Mouse (Mus musculus): Measurements from ENCODE around the gene Ccnd3. TPM values are rescaled to one million over a fixed set of nuclear protein-coding genes. Genes with fewer than 3 reads are reported as not detected.

Ccnd3 gene
- polyA plus RNA-seq, 1 experiment, result 580 TPM

DNA sequence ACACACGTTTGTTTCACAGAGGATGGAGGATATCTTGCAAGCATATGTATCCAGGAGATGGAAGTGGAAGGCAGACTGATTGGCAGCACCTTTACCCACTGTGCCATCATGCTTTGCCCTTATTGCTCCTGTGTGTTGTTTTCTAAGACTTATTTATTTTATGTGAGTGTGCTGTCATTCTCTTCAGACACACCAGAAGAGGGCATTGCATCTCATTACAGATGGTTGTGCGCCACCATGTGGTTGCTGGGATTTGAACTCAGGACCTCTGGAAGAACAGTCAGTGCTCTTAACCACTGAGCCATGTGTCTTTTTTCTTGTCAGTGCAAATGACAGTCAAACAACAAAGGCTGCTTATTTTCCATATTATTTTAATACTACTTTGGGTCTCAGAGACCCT lies 122.9 kb downstream of the Ccnd3 start:
- no peak for TF ChIP-seq GATA1 (IDR thresholded peaks at IDR 0.05; ENCODE audit: low read length)

DNA sequence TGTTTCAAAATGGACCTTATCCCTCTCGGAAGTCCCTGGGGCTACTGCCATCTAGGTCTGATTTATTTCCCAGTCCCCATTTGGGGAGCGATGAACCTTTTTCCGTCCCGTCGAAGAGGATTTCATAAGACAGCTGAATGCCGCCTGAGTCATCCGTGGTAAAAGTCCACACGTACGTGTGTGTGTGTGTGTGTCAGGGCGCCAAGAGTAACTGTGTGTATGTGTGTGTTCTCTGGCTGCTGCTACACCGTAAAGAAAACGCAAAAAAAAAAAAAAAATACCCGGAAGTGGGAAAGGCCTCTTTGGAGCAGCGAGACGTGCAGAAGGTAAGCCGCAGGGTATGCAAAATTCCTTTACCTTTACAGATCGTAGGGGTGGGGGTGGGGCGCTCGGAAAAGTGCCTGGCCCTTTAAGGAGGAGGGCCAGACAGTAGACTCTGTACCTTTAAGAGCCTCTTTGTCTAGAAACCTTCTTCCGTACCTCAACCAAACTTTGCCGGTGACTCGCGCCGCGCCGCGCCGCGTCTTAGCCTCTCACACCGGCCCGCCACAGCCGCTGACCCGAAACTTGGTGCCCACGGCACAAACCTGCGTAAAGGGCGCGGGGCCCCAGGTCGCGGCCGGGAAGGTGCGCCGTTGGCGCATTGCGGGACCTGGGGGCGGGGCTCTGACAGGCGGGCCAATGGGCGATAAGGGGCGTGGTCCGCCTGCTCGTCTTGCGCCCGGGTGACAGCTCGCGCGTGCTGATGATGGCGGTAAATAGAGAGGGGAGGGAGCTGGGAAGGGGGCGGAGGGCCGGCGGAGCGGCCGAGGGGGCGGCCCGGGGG lies 124.2 kb downstream of the Ccnd3 start:
- no peak for TF ChIP-seq GATA1 (IDR thresholded peaks at IDR 0.05; ENCODE audit: low read length)

DNA sequence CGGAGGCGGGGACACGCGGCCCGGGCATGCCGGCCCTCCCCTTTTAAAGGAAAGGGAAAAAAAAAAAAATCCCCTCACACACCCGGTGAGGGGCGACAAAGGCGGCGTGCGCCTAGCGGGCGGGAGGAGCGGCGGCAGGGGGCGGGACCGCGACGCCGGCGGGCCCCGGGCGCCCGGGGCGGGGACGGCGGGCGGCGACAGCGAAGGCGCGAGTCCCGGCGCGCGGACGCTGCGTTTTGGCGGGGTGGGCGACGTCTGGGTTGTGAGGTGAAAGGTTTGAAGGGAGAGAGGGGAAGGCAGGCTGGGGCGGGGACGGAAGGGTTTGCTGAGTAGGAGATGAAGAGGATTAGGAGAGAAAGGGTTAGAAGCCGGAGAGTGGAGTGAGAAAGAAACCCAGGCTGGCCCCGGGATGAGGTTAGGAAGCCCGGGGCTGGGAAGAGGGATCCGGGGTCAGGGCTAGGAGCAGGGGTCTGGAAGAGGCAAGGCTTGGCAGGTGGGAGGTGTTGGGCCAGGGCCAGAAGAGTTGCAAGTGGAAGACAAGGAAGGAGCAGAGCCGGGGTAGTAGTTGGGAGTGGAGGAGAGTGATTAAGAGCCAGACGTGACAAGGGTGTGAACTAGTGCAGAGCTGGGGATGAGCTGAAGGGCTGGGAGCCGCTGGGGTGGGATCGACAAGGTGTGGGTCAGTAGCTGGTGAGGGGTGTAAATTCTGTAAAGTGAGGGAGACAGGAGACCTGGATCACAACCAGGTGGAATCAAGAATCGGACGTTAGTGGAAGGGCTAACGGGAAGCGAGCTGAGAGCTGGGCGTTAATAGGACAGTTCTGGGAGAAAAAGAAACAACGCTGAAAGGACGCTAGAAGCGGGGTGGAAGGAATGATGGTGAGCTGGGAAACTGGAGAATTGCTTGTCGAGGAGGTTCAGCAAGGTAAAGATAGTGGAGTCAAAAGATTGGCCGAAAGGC lies 125.1 kb downstream of the Ccnd3 start:
- no peak for TF ChIP-seq GATA1 (IDR thresholded peaks at IDR 0.05; ENCODE audit: low read length)

- no peak for TF ChIP-seq GATA1 (IDR thresholded peaks at IDR 0.05; ENCODE audit: low read length)
These were observed 125.8 kb downstream of the Ccnd3 start, which contains the start of gene Usp49 for GRCm38 (mm10) chr17:47630678-47631065. Gene Usp49 (plus strand): TSS chr17:47630690.

DNA sequence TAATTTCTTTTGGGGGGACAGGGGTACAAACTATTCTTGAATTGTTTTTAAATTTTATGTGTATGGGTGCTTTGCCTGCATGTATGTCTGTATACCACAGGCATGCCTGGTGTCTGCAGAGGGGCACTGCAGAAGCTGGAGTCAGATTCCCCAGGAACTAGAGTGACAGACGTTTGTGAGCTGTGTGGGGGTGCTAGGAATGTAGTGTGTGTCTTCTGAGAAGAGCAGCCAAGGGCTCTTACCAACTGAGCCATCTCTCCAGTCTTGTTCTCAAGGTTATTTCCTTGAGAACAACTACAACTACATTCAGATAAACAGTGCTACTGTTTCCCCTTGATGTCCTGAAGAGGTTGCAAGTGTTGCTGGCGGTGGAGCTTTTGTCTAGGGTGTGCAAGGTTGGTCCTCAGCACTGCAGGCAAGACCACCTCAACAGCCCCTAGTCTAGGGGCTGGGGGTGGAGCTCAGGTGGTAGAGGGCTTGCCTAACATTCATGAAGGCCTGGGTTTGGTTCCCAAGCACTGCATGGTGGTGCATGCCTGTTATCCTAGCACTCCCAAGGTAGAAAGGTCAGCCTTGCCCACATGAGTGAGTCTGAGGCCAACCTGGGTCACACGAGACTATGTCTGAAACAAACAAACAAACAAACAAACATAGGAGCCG lies 127.5 kb downstream of the Ccnd3 start:
- TF ChIP-seq GATA1 (IDR thresholded peaks at IDR 0.05; ENCODE audit: low read length), result no peak

DNA sequence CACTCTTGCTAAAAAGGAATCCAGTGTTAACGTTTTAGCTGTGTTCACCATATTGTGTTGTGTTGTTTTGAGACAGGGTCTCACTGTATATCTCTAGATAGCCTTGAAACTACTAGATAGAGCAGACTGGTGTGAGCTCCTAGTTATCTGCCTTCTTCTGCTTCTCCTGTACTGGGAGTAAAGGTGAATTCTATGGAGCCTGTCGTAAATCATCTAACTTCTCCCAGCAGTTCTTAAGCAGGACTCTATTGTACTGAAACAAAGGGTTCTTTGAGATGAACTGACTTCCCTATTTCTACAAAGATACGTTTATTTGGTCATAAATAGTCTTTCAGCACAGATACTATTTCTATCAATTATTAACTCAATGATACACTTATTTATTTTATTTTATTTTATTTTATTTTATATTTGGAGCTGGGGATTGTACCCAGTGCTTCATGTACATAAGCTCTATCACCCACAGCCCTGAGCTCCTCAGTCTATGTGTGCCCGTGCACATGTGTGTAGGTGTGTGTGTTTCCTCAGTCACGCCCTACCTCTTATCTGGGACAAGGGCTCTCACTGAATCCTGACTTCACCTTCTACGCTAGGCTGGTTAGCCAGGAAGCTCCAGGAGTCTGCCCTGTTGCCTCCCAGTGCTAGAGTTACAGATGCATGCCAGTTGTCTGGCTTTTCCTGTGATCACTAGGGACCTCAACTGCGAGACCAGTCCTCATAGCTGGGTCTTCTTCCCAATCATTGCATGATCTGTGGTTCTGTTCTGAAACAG lies 129.3 kb downstream of the Ccnd3 start:
- no peak for TF ChIP-seq GATA1 (IDR thresholded peaks at IDR 0.05; ENCODE audit: low read length)

GRCm38 (mm10) chr17:47642992-47643391 lies 138.1 kb downstream of the Ccnd3 start:
- TF ChIP-seq GATA1 (IDR thresholded peaks at IDR 0.05; ENCODE audit: low read length), result no peak

GRCm38 (mm10) chr17:47646683-47647082 lies 141.8 kb downstream of the Ccnd3 start:
- TF ChIP-seq GATA1 (IDR thresholded peaks at IDR 0.05; ENCODE audit: low read length), result no peak

DNA sequence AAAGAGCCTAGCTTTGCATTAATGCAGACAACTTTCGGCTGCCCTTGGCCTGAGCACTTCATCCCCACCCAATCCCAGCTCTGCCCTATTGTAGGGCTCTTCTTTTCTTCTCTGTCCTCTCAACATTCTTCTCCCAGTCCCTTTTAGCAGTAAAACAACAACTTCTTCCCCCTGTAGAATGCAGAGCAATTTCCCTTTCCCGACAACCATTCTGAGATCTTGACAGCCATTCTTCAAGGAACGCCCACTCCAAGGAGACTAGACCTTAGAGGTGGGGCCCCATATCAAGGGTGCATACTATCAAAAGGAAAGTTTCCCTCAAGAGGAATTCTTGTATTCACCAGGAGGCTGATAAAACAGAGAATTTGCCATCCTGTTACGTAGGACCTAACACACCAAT lies 144.1 kb downstream of the Ccnd3 start:
- no peak for TF ChIP-seq GATA1 (IDR thresholded peaks at IDR 0.05; ENCODE audit: low read length)

Other genes starting within 250 kb of the Ccnd3 start
- gene Mrps10, start 136.2 kb upstream of the Ccnd3 start, polyA plus RNA-seq (2012), result 56.1 and 64.4 TPM in 2 replicates
- gene Guca1b, start 119.7 kb upstream of the Ccnd3 start, polyA plus RNA-seq (2012), result not detected in 2 replicates
- gene Guca1a, start 104.5 kb upstream of the Ccnd3 start, polyA plus RNA-seq (2012), result not detected in 2 replicates
- gene AI661453, start 68.4 kb upstream of the Ccnd3 start, polyA plus RNA-seq (2012), result 0.01 TPM in 1 of 2 replicates, not detected in the other
- gene 1700001C19Rik, start 67.7 kb upstream of the Ccnd3 start, polyA plus RNA-seq (2012), result not detected in 2 replicates
- 23.1 and 25.1 TPM in 2 replicates for gene Taf8, start 2.8 kb upstream of the Ccnd3 start, polyA plus RNA-seq (2012)
- 58.2 and 67.0 TPM in 2 replicates for gene Bysl, start 106.4 kb downstream of the Ccnd3 start, polyA plus RNA-seq (2012)
- gene Med20, start 106.5 kb downstream of the Ccnd3 start, polyA plus RNA-seq (2012), result 6.0 and 7.3 TPM in 2 replicates
- gene Gm20517, start 106.5 kb downstream of the Ccnd3 start, polyA plus RNA-seq (2012), result 0.11 TPM in 1 of 2 replicates, not detected in the other
- gene Usp49, start 125.6 kb downstream of the Ccnd3 start, polyA plus RNA-seq (2012), result 15.8 and 20.6 TPM in 2 replicates
- 246 and 348 TPM in 2 replicates for gene Tomm6, start 183.3 kb downstream of the Ccnd3 start, polyA plus RNA-seq (2012)
- 3.2 and 4.1 TPM in 2 replicates for gene Frs3, start 184.0 kb downstream of the Ccnd3 start, polyA plus RNA-seq (2012)
- gene Gm21981, start 189.4 kb downstream of the Ccnd3 start, polyA plus RNA-seq (2012), result 0.37 and 0.54 TPM in 2 replicates
- gene Prickle4, start 189.7 kb downstream of the Ccnd3 start, polyA plus RNA-seq (2012), result 5.3 and 5.7 TPM in 2 replicates
- gene Pgc, start 221.8 kb downstream of the Ccnd3 start, polyA plus RNA-seq (2012), result not detected in 2 replicates
- 40.1 and 50.4 TPM in 2 replicates for gene Tfeb, start 232.0 kb downstream of the Ccnd3 start, polyA plus RNA-seq (2012)

Measured in G1E-ER4 (cell line).